Mouse (Mus musculus) bone marrow, adult 2 months (tissue): ENCODE results near the gene Plekha3.

Source experiments
- CTCF ChIP-seq: fragments of 200-500 bp; IDR thresholded peaks from 2 replicates; pipeline ENCODE4 v1.5.1; 2011; ENCODE audit warnings: low read length, control low read depth; ENCODE audit not compliant: control insufficient read depth, insufficient read depth
- POLR2A ChIP-seq: fragments of 200-500 bp; IDR thresholded peaks from 2 replicates; pipeline ENCODE4 v1.6.1; 2011; ENCODE audit warnings: low read depth, mild to moderate bottlenecking, control low read depth, low read length, borderline replicate concordance; ENCODE audit not compliant: control insufficient read depth

- TF ChIP-seq POLR2A (no peak), CTCF (no peak)
Observed at GRCm38 (mm10) chr2:76647441-76647869, 27.6 kb upstream of the Plekha3 start.
